14 mouse cellular contexts compared by ENCODE assay signal in the genomic region with DNA sequence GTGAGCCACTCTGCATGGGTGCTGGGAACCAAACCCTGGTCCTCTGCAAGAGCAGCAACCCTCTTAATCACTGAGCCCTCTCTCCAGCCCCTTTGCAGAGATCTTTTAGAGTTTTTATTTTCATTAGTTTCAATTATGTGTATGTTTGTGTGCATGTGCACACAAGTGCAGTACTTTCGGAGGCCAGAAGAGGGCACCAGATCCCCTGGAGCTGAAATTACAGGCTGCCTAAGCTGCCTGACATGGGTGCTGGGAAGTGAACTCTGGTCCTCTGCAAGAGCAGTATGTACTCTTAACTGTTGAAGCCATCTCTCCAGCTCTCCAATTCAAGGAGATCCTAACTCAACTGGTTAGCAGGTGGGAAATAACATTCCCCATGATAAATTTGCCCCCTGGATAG. TPM values are rescaled to one million over a fixed set of nuclear protein-coding genes. Genes with fewer than 3 reads are reported as not detected.
DNase-seq lines count a peak whose midpoint lies in the region; ATAC-seq and TF ChIP-seq lines count a peak whose summit lies in the region.
"Had no signal": no experiment of that assay in that cellular context is flagged by ENCODE, and none has a peak within 500 bp of the region (broad histone marks: within the 10 kb centered on the region; RNA-seq: fewer than 3 reads in every experiment).

No protein-coding gene starts in this region.

- TF ChIP-seq CTCF in kidney, adult 2 months (conservative IDR thresholded peaks at IDR 0.05; ENCODE audit: insufficient read depth, insufficient read length, low read depth, low read length) = 0 out of 2 replicates have a peak, but pooled peaks have one; percentile 12
- TF ChIP-seq CTCF in midbrain, postnatal 0 days (IDR thresholded peaks at IDR 0.05) = peak; percentile 35; the same call in 1 of the 2 replicates
- TF ChIP-seq CTCF in MEL (IDR thresholded peaks at IDR 0.05 in 2 of 3, conservative IDR thresholded peaks at IDR 0.05 in 1 of 3; ENCODE audit: control insufficient read depth in 1 of 3, insufficient read depth in 1 of 3, low read depth in 2 of 3, low read length in 3 of 3, poor library complexity in 1 of 3, severe bottlenecking in 1 of 3) = peak; percentile 40 to 72 (median 42); a peak in 5 of 6 replicates
- peak; percentile 45 for TF ChIP-seq CTCF in stomach, postnatal 0 days (IDR thresholded peaks at IDR 0.05; ENCODE audit: low read depth)

- H3K9me3 ChIP-seq in midbrain, postnatal 0 days (ENCODE audit: low read length) = no peaks in the 10 kb centered on the region
- H3K9me3 ChIP-seq in midbrain, embryonic 10.5 days (replicated peaks) = peaks cover 10% of the 10 kb centered on the region
- H3K9me3 ChIP-seq in MEL (replicated peaks; ENCODE audit: insufficient read depth, low read length) = no peaks in the 10 kb centered on the region
- H3K9me3 ChIP-seq in stomach, postnatal 0 days (ENCODE audit: control insufficient read depth, low read length) = no peaks in the 10 kb centered on the region
- no peaks in the 10 kb centered on the region for H3K9me3 ChIP-seq in heart, embryonic 10.5 days

- ATAC-seq in midbrain, postnatal 0 days (ENCODE audit: low FRiP score) = no peak
- ATAC-seq in stomach, postnatal 0 days (ENCODE audit: low FRiP score, low TSS enrichment) = no peak
- ATAC-seq: forebrain, embryonic 16.5 days; hindbrain, embryonic 16.5 days had no signal

- no peak overlapping the region for H3K27ac ChIP-seq in kidney, adult 2 months (ENCODE audit: insufficient read depth, low read depth, low read length)
- no peak overlapping the region for H3K27ac ChIP-seq in midbrain, postnatal 0 days (ENCODE audit: low read depth, low read length)
- no peak overlapping the region for H3K27ac ChIP-seq in midbrain, embryonic 10.5 days (replicated peaks)
- no peak overlapping the region for H3K27ac ChIP-seq in MEL (ENCODE audit: control insufficient read depth, low read depth, low read length)
- H3K27ac ChIP-seq in stomach, postnatal 0 days (replicated peaks) = no peak overlapping the region
- H3K27ac ChIP-seq in heart, embryonic 10.5 days = no peak overlapping the region
- H3K27ac ChIP-seq: liver, embryonic 13.5 days had no signal

- H3K4me2 ChIP-seq in midbrain, postnatal 0 days (ENCODE audit: low read depth, low read length, poor library complexity, severe bottlenecking) = no peak overlapping the region
- no peak overlapping the region for H3K4me2 ChIP-seq in stomach, postnatal 0 days (replicated peaks; ENCODE audit: low read depth)
- H3K4me2 ChIP-seq: liver, embryonic 13.5 days had no signal

- H3K9ac ChIP-seq in midbrain, postnatal 0 days (replicated peaks; ENCODE audit: low read length, poor library complexity, severe bottlenecking) = no peak overlapping the region
- no peak overlapping the region for H3K9ac ChIP-seq in MEL (ENCODE audit: control insufficient read depth, low read depth, low read length, poor library complexity, severe bottlenecking)
- no peak overlapping the region for H3K9ac ChIP-seq in stomach, postnatal 0 days (ENCODE audit: low read length)
- H3K9ac ChIP-seq: liver, embryonic 13.5 days had no signal

- no peak for DNase-seq in kidney, adult 2 months
- DNase-seq in kidney, postnatal 36 days = no peak
- no peak for DNase-seq in midbrain, postnatal 0 days (ENCODE audit: low spot score)
- no peak for DNase-seq in midbrain, embryonic 10.5 days (ENCODE audit: low spot score)
- DNase-seq in MEL (ENCODE audit: low read depth, low spot score) = peak; percentile 40
- no peak for DNase-seq in stomach, postnatal 0 days (ENCODE audit: low spot score)
- no peak for DNase-seq in heart, embryonic 10.5 days (ENCODE audit: low spot score)
- DNase-seq: cerebellum, postnatal 25 days; kidney, postnatal 10 days; liver, embryonic 13.5 days; midbrain, embryonic 14.5 days had no signal

- no peaks in the 10 kb centered on the region for H3K36me3 ChIP-seq in kidney, adult 2 months (ENCODE audit: control insufficient read depth, insufficient read depth, low read length)
- no peaks in the 10 kb centered on the region for H3K36me3 ChIP-seq in midbrain, postnatal 0 days (ENCODE audit: insufficient read depth, low read length)
- H3K36me3 ChIP-seq in midbrain, embryonic 10.5 days = no peaks in the 10 kb centered on the region
- no peaks in the 10 kb centered on the region for H3K36me3 ChIP-seq in MEL (ENCODE audit: control insufficient read depth in 1 of 2, insufficient read depth in 2 of 2, low read length in 2 of 2)
- H3K36me3 ChIP-seq in stomach, postnatal 0 days (ENCODE audit: control insufficient read depth, insufficient read depth, low read length) = no peaks in the 10 kb centered on the region
- H3K36me3 ChIP-seq in heart, embryonic 10.5 days = no peaks in the 10 kb centered on the region
- H3K36me3 ChIP-seq: liver, embryonic 13.5 days had no signal

- TF ChIP-seq RAD21 in MEL (IDR thresholded peaks at IDR 0.05; ENCODE audit: low read depth, low read length) = peak; percentile 6; the same call in 1 of the 2 replicates

- no peak for TF ChIP-seq POLR2A in kidney, adult 2 months (IDR thresholded peaks at IDR 0.05; ENCODE audit: low read depth, low read length)
- no peak for TF ChIP-seq POLR2A in MEL (IDR thresholded peaks at IDR 0.05; ENCODE audit: control insufficient read depth in 1 of 2, insufficient read depth in 1 of 2, low read depth in 1 of 2, low read length in 2 of 2, poor library complexity in 1 of 2)

- no peak overlapping the region for H3K4me3 ChIP-seq in kidney, adult 2 months (ENCODE audit: insufficient read depth, low read depth, low read length)
- H3K4me3 ChIP-seq in midbrain, postnatal 0 days (ENCODE audit: low read depth, low read length) = no peak overlapping the region
- H3K4me3 ChIP-seq in midbrain, embryonic 10.5 days = no peak overlapping the region
- no peak overlapping the region for H3K4me3 ChIP-seq in MEL (ENCODE audit: control insufficient read depth in 1 of 2, insufficient read depth in 1 of 2, low read depth in 2 of 2, low read length in 2 of 2)
- no peak overlapping the region for H3K4me3 ChIP-seq in stomach, postnatal 0 days (ENCODE audit: low read depth, low read length)
- no peak overlapping the region for H3K4me3 ChIP-seq in heart, embryonic 10.5 days
- H3K4me3 ChIP-seq: erythroblast, embryonic 14.5 days; liver, embryonic 13.5 days had no signal

- no peaks in the 10 kb centered on the region for H3K27me3 ChIP-seq in kidney, adult 2 months (replicated peaks; ENCODE audit: control insufficient read depth, insufficient read depth, low read length)
- peaks cover 22% of the 10 kb centered on the region for H3K27me3 ChIP-seq in midbrain, postnatal 0 days (ENCODE audit: insufficient read depth, low read length)
- peaks cover 37% of the 10 kb centered on the region for H3K27me3 ChIP-seq in midbrain, embryonic 10.5 days (ENCODE audit: low read depth, poor library complexity, severe bottlenecking)
- no peaks in the 10 kb centered on the region for H3K27me3 ChIP-seq in MEL (ENCODE audit: control insufficient read depth in 1 of 2, insufficient read depth in 2 of 2, low read length in 2 of 2)
- no peaks in the 10 kb centered on the region; the same call in 1 of the 2 replicates for H3K27me3 ChIP-seq in stomach, postnatal 0 days (ENCODE audit: control insufficient read depth, insufficient read depth, low read length)
- H3K27me3 ChIP-seq in heart, embryonic 10.5 days (ENCODE audit: insufficient read depth, poor library complexity, severe bottlenecking) = peaks cover 35% of the 10 kb centered on the region

- 92% methylated on average over 1 of the region's 1 CpGs for WGBS in kidney, adult 2 months
- WGBS in midbrain, postnatal 0 days = 97% methylated on average over 1 of the region's 1 CpGs
- WGBS in midbrain, embryonic 10.5 days = 92% methylated on average over 1 of the region's 1 CpGs
- 93% methylated on average over 1 of the region's 1 CpGs for WGBS in stomach, postnatal 0 days
- WGBS in heart, embryonic 10.5 days = 82% methylated on average over 1 of the region's 1 CpGs

- H3K4me1 ChIP-seq in kidney, adult 2 months (ENCODE audit: control insufficient read depth, insufficient read depth, low read length) = no peaks in the 10 kb centered on the region
- 0 out of 2 replicates have a peak, but pooled peaks cover 3% of the 10 kb centered on the region for H3K4me1 ChIP-seq in midbrain, postnatal 0 days (ENCODE audit: insufficient read depth, low read length)
- peaks cover 9% of the 10 kb centered on the region for H3K4me1 ChIP-seq in midbrain, embryonic 10.5 days
- no peaks in the 10 kb centered on the region for H3K4me1 ChIP-seq in MEL (ENCODE audit: control insufficient read depth in 1 of 2, insufficient read depth in 2 of 2, low read length in 2 of 2)
- H3K4me1 ChIP-seq in stomach, postnatal 0 days (replicated peaks; ENCODE audit: control insufficient read depth, insufficient read depth) = peaks cover 3% of the 10 kb centered on the region; the same call in 1 of the 2 replicates
- H3K4me1 ChIP-seq in heart, embryonic 10.5 days = peaks cover 10% of the 10 kb centered on the region; the same call in 1 of the 2 replicates

- no peak for TF ChIP-seq EP300 in MEL (IDR thresholded peaks at IDR 0.05; ENCODE audit: low read depth in 1 of 2, low read length in 2 of 2)
- no peak for TF ChIP-seq EP300 in stomach, postnatal 0 days (optimal IDR thresholded peaks at IDR 0.05)

- no peaks in the 10 kb centered on the region for H3K79me2 ChIP-seq in MEL (ENCODE audit: control insufficient read depth, insufficient read depth, low read length, poor library complexity)

RNA-seq across cellular contexts. Expression of a gene that starts 33.1 kb away (rescaled TPM):
- 2.3 and 6.2 TPM in 2 replicates for polyA plus RNA-seq in kidney, adult 2 months (2012; rRNA removed)
- 5.6 and 17.4 TPM in 2 replicates for total RNA-seq in midbrain, postnatal 0 days (2014; rRNA removed)
- polyA plus RNA-seq in midbrain, postnatal 0 days (2015; fragmentation: Nextera tagmentation; extraction: Ambion mirVana) = 18.2 and 21.0 TPM in 2 replicates
- 7.9 and 11.4 TPM in 2 replicates for polyA plus RNA-seq in midbrain, embryonic 10.5 days (2016; fragmentation: Nextera tagmentation; extraction: Ambion mirVana)
- total RNA-seq in MEL (2012; rRNA removed) = 17.3 and 19.3 TPM in 2 replicates
- 10 to 100 TPM in 1 of 2 experiments, not detected in 1; 50.8 TPM for polyA plus RNA-seq in MEL (2012; ENCODE audit: insufficient read depth in 1 of 2, insufficient read length in 2 of 2, low read depth in 1 of 2, low replicate concordance in 2 of 2, missing spikeins in 1 of 2)
- 3.0 and 3.6 TPM in 2 replicates for polyA plus RNA-seq in stomach, postnatal 0 days (2015; fragmentation: Nextera tagmentation; extraction: Ambion mirVana)
- polyA plus RNA-seq in heart, embryonic 10.5 days (2016; fragmentation: Nextera tagmentation; extraction: Ambion mirVana) = 9.9 and 14.3 TPM in 2 replicates

RNA-seq across cellular contexts. Expression of a gene that starts 33.3 kb away (rescaled TPM):
- 321 and 343 TPM in 2 replicates for polyA plus RNA-seq in kidney, adult 2 months (2012; rRNA removed)
- total RNA-seq in midbrain, postnatal 0 days (2014; rRNA removed) = 405 and 482 TPM in 2 replicates
- polyA plus RNA-seq in midbrain, postnatal 0 days (2015; fragmentation: Nextera tagmentation; extraction: Ambion mirVana) = 292 and 309 TPM in 2 replicates
- 402 and 429 TPM in 2 replicates for polyA plus RNA-seq in midbrain, embryonic 10.5 days (2016; fragmentation: Nextera tagmentation; extraction: Ambion mirVana)
- total RNA-seq in MEL (2012; rRNA removed) = 525 and 545 TPM in 2 replicates
- 100 to 1,000 TPM in 1 of 2 experiments, not detected in 1; 671 TPM for polyA plus RNA-seq in MEL (2012; ENCODE audit: insufficient read depth in 1 of 2, insufficient read length in 2 of 2, low read depth in 1 of 2, low replicate concordance in 2 of 2, missing spikeins in 1 of 2)
- polyA plus RNA-seq in stomach, postnatal 0 days (2015; fragmentation: Nextera tagmentation; extraction: Ambion mirVana) = 294 and 295 TPM in 2 replicates
- 289 and 329 TPM in 2 replicates for polyA plus RNA-seq in heart, embryonic 10.5 days (2016; fragmentation: Nextera tagmentation; extraction: Ambion mirVana)

RNA-seq across cellular contexts. Expression of a gene that starts 52.8 kb away (rescaled TPM):
- 340 and 367 TPM in 2 replicates for polyA plus RNA-seq in kidney, adult 2 months (2012; rRNA removed)
- 74.7 and 86.9 TPM in 2 replicates for total RNA-seq in midbrain, postnatal 0 days (2014; rRNA removed)
- polyA plus RNA-seq in midbrain, postnatal 0 days (2015; fragmentation: Nextera tagmentation; extraction: Ambion mirVana) = 101 and 105 TPM in 2 replicates
- 236 and 239 TPM in 2 replicates for polyA plus RNA-seq in midbrain, embryonic 10.5 days (2016; fragmentation: Nextera tagmentation; extraction: Ambion mirVana)
- 60.5 and 66.3 TPM in 2 replicates for total RNA-seq in MEL (2012; rRNA removed)
- 100 to 1,000 TPM in 1 of 2 experiments, not detected in 1; 267 TPM for polyA plus RNA-seq in MEL (2012; ENCODE audit: insufficient read depth in 1 of 2, insufficient read length in 2 of 2, low read depth in 1 of 2, low replicate concordance in 2 of 2, missing spikeins in 1 of 2)
- 216 and 227 TPM in 2 replicates for polyA plus RNA-seq in stomach, postnatal 0 days (2015; fragmentation: Nextera tagmentation; extraction: Ambion mirVana)
- 319 and 371 TPM in 2 replicates for polyA plus RNA-seq in heart, embryonic 10.5 days (2016; fragmentation: Nextera tagmentation; extraction: Ambion mirVana)
